Mouse (Mus musculus): ENCODE measurements around the gene Larp6. TPM values are rescaled to one million over a fixed set of nuclear protein-coding genes. Genes with fewer than 3 reads are reported as not detected.
A peak's percentile ranks its signal among the peaks of the same experiment; 100 is the strongest.

The Larp6 gene
- total RNA-seq, 2 experiments from 2014 or later, result 1.1 to 2.2 TPM

GRCm38 (mm10) chr9:60719687-60720086 is 6.9 kb downstream of the Larp6 start:
- no peak for TF ChIP-seq CTCF (IDR thresholded peaks at IDR 0.05)
- intact Hi-C loops (cut with DNase I), result no loop called here

GRCm38 (mm10) chr9:60724968-60725367 is 12.2 kb downstream of the Larp6 start:
- no peak for DNase-seq
- no peak for TF ChIP-seq CTCF (IDR thresholded peaks at IDR 0.05)
- H3K27ac ChIP-seq, result no peak overlapping the region
- intact Hi-C loops (cut with DNase I), result no loop called here
- H3K4me3 ChIP-seq, result no peak overlapping the region

More at GRCm38 (mm10) chr9:60719687-60720086, 6.9 kb downstream of the Larp6 start:
- DNase-seq, result no peak
- Histone ChIP-seq H3K27ac (no peak overlapping the region), H3K4me3 (no peak overlapping the region)

GRCm38 (mm10) chr9:60734321-60734720 is 21.5 kb downstream of the Larp6 start:
- peak; percentile 49 for DNase-seq
- intact Hi-C loops (cut with DNase I), result no loop called here
- TF ChIP-seq CTCF (IDR thresholded peaks at IDR 0.05), result no peak
- no peak overlapping the region for H3K4me3 ChIP-seq
- peak overlapping the region; percentile 16; the same call in 1 of the 2 replicates for H3K27ac ChIP-seq

GRCm38 (mm10) chr9:60739126-60739525 is 26.3 kb downstream of the Larp6 start:
- TF ChIP-seq CTCF (IDR thresholded peaks at IDR 0.05), result no peak

GRCm38 (mm10) chr9:60741436-60741835 is 28.6 kb downstream of the Larp6 start:
- no peak overlapping the region for H3K4me3 ChIP-seq
- peak overlapping the region; percentile 85 for H3K27ac ChIP-seq
- no peak for TF ChIP-seq CTCF (IDR thresholded peaks at IDR 0.05)
- intact Hi-C loops (cut with DNase I), result loop anchor here (10.0 kb wide), 1 partner anchor 497 kb away; no protein-coding TSS in a partner anchor
- DNase-seq, result peak; percentile 57

More at GRCm38 (mm10) chr9:60739126-60739525, 26.3 kb downstream of the Larp6 start:
- intact Hi-C loops (cut with DNase I), result no loop called here
- Histone ChIP-seq H3K27ac (no peak overlapping the region), H3K4me3 (no peak overlapping the region)
- no peak for DNase-seq

- H3K27ac ChIP-seq, result peak overlapping the region; percentile 85
- peak; percentile 5; the same call in 1 of the 2 replicates for TF ChIP-seq CTCF (IDR thresholded peaks at IDR 0.05)
- intact Hi-C loops (cut with DNase I), result loop anchor here (10.0 kb wide), 1 partner anchor 498 kb away; no protein-coding TSS in a partner anchor
- DNase-seq, result peak; percentile 86
- H3K4me3 ChIP-seq, result peak overlapping the region; percentile 63
These were observed 29.7 kb downstream of the Larp6 start for GRCm38 (mm10) chr9:60742516-60742915.

- DNase-seq, result peak; percentile 58
- intact Hi-C loops (cut with DNase I), result loop anchor here (10.0 kb wide), 1 partner anchor 499 kb away; no protein-coding TSS in a partner anchor
- H3K27ac ChIP-seq, result peak overlapping the region; percentile 85
- peak overlapping the region; percentile 63 for H3K4me3 ChIP-seq
- TF ChIP-seq CTCF (IDR thresholded peaks at IDR 0.05), result no peak
These were observed 30.6 kb downstream of the Larp6 start for GRCm38 (mm10) chr9:60743180-60743900.

GRCm38 (mm10) chr9:60744171-60744969 is 31.6 kb downstream of the Larp6 start:
- H3K27ac ChIP-seq, result peak overlapping the region; percentile 85
- peak; percentile 91 for TF ChIP-seq CTCF (IDR thresholded peaks at IDR 0.05)
- peak; percentile 63 for DNase-seq
- intact Hi-C loops (cut with DNase I), result loop anchor here (1.0 to 10.0 kb wide), 2 partner anchors 26 to 500 kb away; no protein-coding TSS in a partner anchor
- peak overlapping the region; percentile 0; the same call in 1 of the 2 replicates for H3K4me3 ChIP-seq

GRCm38 (mm10) chr9:60744971-60745370 is 32.2 kb downstream of the Larp6 start:
- Histone ChIP-seq H3K4me3 (no peak overlapping the region), H3K27ac (peak overlapping the region; percentile 85)
- intact Hi-C loops (cut with DNase I), result loop anchor here (1.0 to 10.0 kb wide), 2 partner anchors 27 to 500 kb away; no protein-coding TSS in a partner anchor
- no peak for DNase-seq
- TF ChIP-seq CTCF (IDR thresholded peaks at IDR 0.05), result no peak

- 0 out of 2 replicates have a peak, but pooled peaks have one; percentile 7 for TF ChIP-seq CTCF (IDR thresholded peaks at IDR 0.05)
- intact Hi-C loops (cut with DNase I), result loop anchor here (10.0 kb wide), 1 partner anchor 502 kb away; no protein-coding TSS in a partner anchor
- Histone ChIP-seq H3K4me3 (no peak overlapping the region), H3K27ac (no peak overlapping the region)
- no peak for DNase-seq
These were observed 33.8 kb downstream of the Larp6 start for GRCm38 (mm10) chr9:60746561-60746960.

- H3K27ac ChIP-seq, result no peak overlapping the region
- DNase-seq, result no peak
- no peak overlapping the region for H3K4me3 ChIP-seq
- TF ChIP-seq CTCF (IDR thresholded peaks at IDR 0.05), result no peak
- intact Hi-C loops (cut with DNase I), result loop anchor here (10.0 kb wide), 1 partner anchor 503 kb away; no protein-coding TSS in a partner anchor
These were observed 34.9 kb downstream of the Larp6 start for GRCm38 (mm10) chr9:60747672-60748071.

- intact Hi-C loops (cut with DNase I), result loop anchor here (10.0 kb wide), 1 partner anchor 503 kb away; no protein-coding TSS in a partner anchor
- H3K27ac ChIP-seq, result no peak overlapping the region
- DNase-seq, result no peak
- no peak overlapping the region for H3K4me3 ChIP-seq
- no peak for TF ChIP-seq CTCF (IDR thresholded peaks at IDR 0.05)
These were observed 35.4 kb downstream of the Larp6 start for GRCm38 (mm10) chr9:60748191-60748590.

All from gastrocnemius, adult 2 months (tissue).